Mouse (Mus musculus) liver, adult 2 months (tissue): Measurements from ENCODE around the gene Cdc42se1.

Experiments
- CTCF ChIP-seq: fragments of 200-500 bp; IDR thresholded peaks from 2 replicates; pipeline ENCODE4 v1.5.1; 2011; ENCODE audit warnings: low read depth, low read length, control low read depth
- POLR2A ChIP-seq: fragments of 200-500 bp; IDR thresholded peaks from 2 replicates; pipeline ENCODE4 v1.6.1; 2011; ENCODE audit warnings: low read length, control low read depth; ENCODE audit not compliant: insufficient read depth; ENCODE audit errors: extremely low read depth

DNA sequence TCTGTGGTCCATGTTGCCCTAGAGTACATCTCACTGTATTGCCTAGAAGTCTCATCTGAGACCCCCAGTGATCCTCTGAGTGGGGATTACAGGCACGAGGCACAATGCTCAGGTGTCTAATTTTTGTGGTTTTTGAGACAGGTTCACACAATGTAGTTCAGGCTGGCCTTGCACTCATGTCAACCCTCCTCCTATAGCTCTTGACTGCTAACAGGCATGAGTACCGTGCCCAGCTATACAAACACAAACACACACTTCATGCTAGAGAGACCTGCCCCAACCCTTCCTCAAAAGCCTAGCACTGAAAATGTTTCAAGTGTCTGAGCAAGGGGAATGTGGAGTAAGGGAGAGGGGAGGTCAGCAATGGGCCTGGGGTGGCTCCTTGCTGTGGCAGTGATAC lies 42.4 kb upstream of the Cdc42se1 start:
- TF ChIP-seq CTCF (no peak), POLR2A (no peak)
